Mouse (Mus musculus): ENCODE data around the gene Nxn. TPM values are rescaled to one million over a fixed set of nuclear protein-coding genes. Genes with fewer than 3 reads are reported as not detected.

The Nxn gene
- polyA plus RNA-seq, 1 experiment from 2014 or later, result 41.8 TPM

- H3K4me1 ChIP-seq (ENCODE audit: control insufficient read depth, insufficient read depth, low read length), result peaks cover 5% of the 10 kb centered on the region; the same call in 1 of the 2 replicates
- ATAC-seq (replicated peaks; ENCODE audit: insufficient number of reproducible peaks, low FRiP score, low TSS enrichment, low read depth) (no peak), DNase-seq (ENCODE audit: low spot score) (no peak)
- H3K4me2 ChIP-seq (ENCODE audit: low read depth, low read length), result no peak overlapping the region
- H3K9me3 ChIP-seq (replicated peaks; ENCODE audit: control insufficient read depth, low read length), result no peaks in the 10 kb centered on the region
- no peaks in the 10 kb centered on the region for H3K27me3 ChIP-seq (ENCODE audit: control insufficient read depth, insufficient read depth, low read length)
- no peak overlapping the region for H3K27ac ChIP-seq (replicated peaks; ENCODE audit: low read depth, low read length)
- H3K36me3 ChIP-seq (replicated peaks; ENCODE audit: control insufficient read depth, insufficient read depth, low read depth, low read length), result no peaks in the 10 kb centered on the region
- H3K9ac ChIP-seq (replicated peaks; ENCODE audit: low read length), result no peak overlapping the region
- 59% methylated on average over 3 of the region's 3 CpGs for WGBS
- H3K4me3 ChIP-seq (ENCODE audit: low read depth, low read length), result no peak overlapping the region
These were observed 146.9 kb downstream of the Nxn start for GRCm38 (mm10) chr11:76252036-76252435.

- DNase-seq (ENCODE audit: low spot score) (no peak), ATAC-seq (replicated peaks; ENCODE audit: insufficient number of reproducible peaks, low FRiP score, low TSS enrichment, low read depth) (no peak)
- H3K4me3 ChIP-seq (ENCODE audit: low read depth, low read length), result no peak overlapping the region
- H3K9me3 ChIP-seq (replicated peaks; ENCODE audit: control insufficient read depth, low read length), result no peaks in the 10 kb centered on the region
- no peak overlapping the region for H3K9ac ChIP-seq (replicated peaks; ENCODE audit: low read length)
- no peak overlapping the region for H3K27ac ChIP-seq (replicated peaks; ENCODE audit: low read depth, low read length)
- no peaks in the 10 kb centered on the region for H3K36me3 ChIP-seq (replicated peaks; ENCODE audit: control insufficient read depth, insufficient read depth, low read depth, low read length)
- 40% methylated on average over 2 of the region's 2 CpGs for WGBS
- H3K27me3 ChIP-seq (ENCODE audit: control insufficient read depth, insufficient read depth, low read length), result no peaks in the 10 kb centered on the region
- no peaks in the 10 kb centered on the region for H3K4me1 ChIP-seq (ENCODE audit: control insufficient read depth, insufficient read depth, low read length)
- H3K4me2 ChIP-seq (ENCODE audit: low read depth, low read length), result no peak overlapping the region
These were observed 151.7 kb downstream of the Nxn start for GRCm38 (mm10) chr11:76247239-76247638.

GRCm38 (mm10) chr11:76246439-76246838, 152.5 kb downstream of the Nxn start:
- ATAC-seq (replicated peaks; ENCODE audit: insufficient number of reproducible peaks, low FRiP score, low TSS enrichment, low read depth), result no peak

GRCm38 (mm10) chr11:76243811-76244546, 155.0 kb downstream of the Nxn start:
- no peaks in the 10 kb centered on the region for H3K27me3 ChIP-seq (ENCODE audit: control insufficient read depth, insufficient read depth, low read length)
- peak overlapping the region; percentile 78 for H3K9ac ChIP-seq (replicated peaks; ENCODE audit: low read length)
- 0 out of 2 replicates have a peak overlapping the region, but pooled peaks have one; percentile 47 for H3K27ac ChIP-seq (replicated peaks; ENCODE audit: low read depth, low read length)
- peak overlapping the region; percentile 87 for H3K4me2 ChIP-seq (ENCODE audit: low read depth, low read length)
- ATAC-seq (replicated peaks; ENCODE audit: insufficient number of reproducible peaks, low FRiP score, low TSS enrichment, low read depth), result no peak; the same call in 1 of the 2 replicates
- H3K36me3 ChIP-seq (replicated peaks; ENCODE audit: control insufficient read depth, insufficient read depth, low read depth, low read length), result no peaks in the 10 kb centered on the region
- DNase-seq (ENCODE audit: low spot score), result no peak
- WGBS, result 2% methylated on average over 34 of the region's 34 CpGs
- no peaks in the 10 kb centered on the region for H3K4me1 ChIP-seq (ENCODE audit: control insufficient read depth, insufficient read depth, low read length)
- H3K9me3 ChIP-seq (replicated peaks; ENCODE audit: control insufficient read depth, low read length), result no peaks in the 10 kb centered on the region
- peak overlapping the region; percentile 77 for H3K4me3 ChIP-seq (ENCODE audit: low read depth, low read length)

More at GRCm38 (mm10) chr11:76246439-76246838, 152.5 kb downstream of the Nxn start:
- Histone ChIP-seq H3K36me3 (replicated peaks; ENCODE audit: control insufficient read depth, insufficient read depth, low read depth, low read length) (no peaks in the 10 kb centered on the region), H3K4me2 (ENCODE audit: low read depth, low read length) (no peak overlapping the region), H3K27ac (replicated peaks; ENCODE audit: low read depth, low read length) (no peak overlapping the region), H3K9me3 (replicated peaks; ENCODE audit: control insufficient read depth, low read length) (no peaks in the 10 kb centered on the region), H3K27me3 (ENCODE audit: control insufficient read depth, insufficient read depth, low read length) (no peaks in the 10 kb centered on the region), H3K4me1 (ENCODE audit: control insufficient read depth, insufficient read depth, low read length) (no peaks in the 10 kb centered on the region), H3K9ac (replicated peaks; ENCODE audit: low read length) (no peak overlapping the region), H3K4me3 (ENCODE audit: low read depth, low read length) (no peak overlapping the region)
- no peak for DNase-seq (ENCODE audit: low spot score)

- DNase-seq (ENCODE audit: low spot score) (peak; percentile 96), ATAC-seq (replicated peaks; ENCODE audit: insufficient number of reproducible peaks, low FRiP score, low TSS enrichment, low read depth) (peak; percentile 83)
- no peaks in the 10 kb centered on the region for H3K9me3 ChIP-seq (replicated peaks; ENCODE audit: control insufficient read depth, low read length)
- H3K9ac ChIP-seq (replicated peaks; ENCODE audit: low read length), result peak within 1 kb of the TSS; percentile 78
- no peaks in the 10 kb centered on the region for H3K27me3 ChIP-seq (ENCODE audit: control insufficient read depth, insufficient read depth, low read length)
- peak within 1 kb of the TSS; percentile 77 for H3K4me3 ChIP-seq (ENCODE audit: low read depth, low read length)
- peak within 1 kb of the TSS; percentile 87 for H3K4me2 ChIP-seq (ENCODE audit: low read depth, low read length)
- peak within 1 kb of the TSS; percentile 63; the same call in 1 of the 2 replicates for H3K27ac ChIP-seq (replicated peaks; ENCODE audit: low read depth, low read length)
- no peaks in the 10 kb centered on the region for H3K4me1 ChIP-seq (ENCODE audit: control insufficient read depth, insufficient read depth, low read length)
- under 1% methylated on average over 61 of the region's 61 CpGs for WGBS
- no peaks in the 10 kb centered on the region for H3K36me3 ChIP-seq (replicated peaks; ENCODE audit: control insufficient read depth, insufficient read depth, low read depth, low read length)
These were observed 155.8 kb downstream of the Nxn start, which contains the start of the genes Mrm3 and Glod4 for GRCm38 (mm10) chr11:76242901-76243810. Mrm3 (plus strand) TSS chr11:76243715. Glod4 (minus strand) TSS chr11:76243725.

- no peak for ATAC-seq (replicated peaks; ENCODE audit: insufficient number of reproducible peaks, low FRiP score, low TSS enrichment, low read depth)
- no peak overlapping the region for H3K4me3 ChIP-seq (ENCODE audit: low read depth, low read length)
- no peaks in the 10 kb centered on the region; the same call in 1 of the 2 replicates for H3K36me3 ChIP-seq (replicated peaks; ENCODE audit: control insufficient read depth, insufficient read depth, low read depth, low read length)
- no peak overlapping the region for H3K27ac ChIP-seq (replicated peaks; ENCODE audit: low read depth, low read length)
- 98% methylated on average over 2 of the region's 2 CpGs for WGBS
- no peak overlapping the region for H3K9ac ChIP-seq (replicated peaks; ENCODE audit: low read length)
- no peaks in the 10 kb centered on the region for H3K9me3 ChIP-seq (replicated peaks; ENCODE audit: control insufficient read depth, low read length)
- no peak for DNase-seq (ENCODE audit: low spot score)
- H3K27me3 ChIP-seq (ENCODE audit: control insufficient read depth, insufficient read depth, low read length), result no peaks in the 10 kb centered on the region
- no peak overlapping the region for H3K4me2 ChIP-seq (ENCODE audit: low read depth, low read length)
- H3K4me1 ChIP-seq (ENCODE audit: control insufficient read depth, insufficient read depth, low read length), result no peaks in the 10 kb centered on the region
These were observed 159.2 kb downstream of the Nxn start for GRCm38 (mm10) chr11:76239750-76240149.

- no peaks in the 10 kb centered on the region for H3K9me3 ChIP-seq (replicated peaks; ENCODE audit: control insufficient read depth, low read length)
- WGBS, result 94% methylated on average over 3 of the region's 3 CpGs
- H3K4me3 ChIP-seq (ENCODE audit: low read depth, low read length), result no peak overlapping the region
- no peaks in the 10 kb centered on the region; the same call in none of the 2 replicates for H3K36me3 ChIP-seq (replicated peaks; ENCODE audit: control insufficient read depth, insufficient read depth, low read depth, low read length)
- no peak overlapping the region for H3K9ac ChIP-seq (replicated peaks; ENCODE audit: low read length)
- H3K27me3 ChIP-seq (ENCODE audit: control insufficient read depth, insufficient read depth, low read length), result no peaks in the 10 kb centered on the region
- no peak for DNase-seq (ENCODE audit: low spot score)
- H3K4me1 ChIP-seq (ENCODE audit: control insufficient read depth, insufficient read depth, low read length), result no peaks in the 10 kb centered on the region
- ATAC-seq (replicated peaks; ENCODE audit: insufficient number of reproducible peaks, low FRiP score, low TSS enrichment, low read depth), result no peak
- H3K27ac ChIP-seq (replicated peaks; ENCODE audit: low read depth, low read length), result no peak overlapping the region
- H3K4me2 ChIP-seq (ENCODE audit: low read depth, low read length), result no peak overlapping the region
These were observed 162.8 kb downstream of the Nxn start for GRCm38 (mm10) chr11:76236136-76236535.
